Mouse (Mus musculus) liver, postnatal 0 days (tissue): ENCODE data around the gene Utp6.

Experiments
- CTCF ChIP-seq: sonication (generic); IDR thresholded peaks from 2 replicates; pipeline ENCODE4 v1.5.1; 2016; ENCODE audit warnings: antibody characterized with exemption, low read depth
- EP300 ChIP-seq: IDR thresholded peaks from 2 replicates; pipeline ENCODE4 v1.6.1; 2016; ENCODE audit warnings: antibody characterized with exemption, low read depth, mild to moderate bottlenecking

- TF ChIP-seq EP300: 0 out of 2 replicates have a peak, but pooled peaks have one; percentile 3
- TF ChIP-seq CTCF: no peak
Observed at GRCm38 (mm10) chr11:79992035-79992591, 29.9 kb upstream of the Utp6 start.
